Comparison of ENCODE assay signal across 8 mouse cellular contexts in genomic region chr16:35939261-35939660, GRCm38 (mm10). TPM values are rescaled to one million over a fixed set of nuclear protein-coding genes. Genes with fewer than 3 reads are reported as not detected.
DNase-seq lines count a peak whose midpoint lies in the region; ATAC-seq and TF ChIP-seq lines count a peak whose summit lies in the region.

No protein-coding gene starts in this region.

- peak overlapping the region; percentile 89 for H3K4me2 ChIP-seq in heart, embryonic 13.5 days
- H3K4me2 ChIP-seq in forebrain, embryonic 16.5 days (ENCODE audit: low read length): peak overlapping the region; percentile 91
- H3K4me2 ChIP-seq in kidney, postnatal 0 days (ENCODE audit: low read length): peak overlapping the region; percentile 90

- peaks cover 27% of the 10 kb centered on the region for H3K36me3 ChIP-seq in heart, embryonic 13.5 days
- no peaks in the 10 kb centered on the region for H3K36me3 ChIP-seq in forebrain, embryonic 16.5 days (ENCODE audit: control insufficient read depth, insufficient read depth)
- H3K36me3 ChIP-seq in kidney, postnatal 0 days (ENCODE audit: insufficient read depth, low read length): 0 out of 2 replicates have a peak, but pooled peaks cover 2% of the 10 kb centered on the region

- no peak overlapping the region for H3K27ac ChIP-seq in heart, embryonic 13.5 days (replicated peaks)
- H3K27ac ChIP-seq in forebrain, embryonic 16.5 days (ENCODE audit: low read length): no peak overlapping the region
- H3K27ac ChIP-seq in kidney, postnatal 0 days: peak overlapping the region; percentile 75

- H3K27me3 ChIP-seq in heart, embryonic 13.5 days (replicated peaks): no peaks in the 10 kb centered on the region
- no peaks in the 10 kb centered on the region for H3K27me3 ChIP-seq in forebrain, embryonic 16.5 days (replicated peaks; ENCODE audit: control insufficient read depth, insufficient read depth, low read length)
- no peaks in the 10 kb centered on the region for H3K27me3 ChIP-seq in kidney, postnatal 0 days (ENCODE audit: insufficient read depth, low read length)

- peak overlapping the region; percentile 87 for H3K9ac ChIP-seq in heart, embryonic 13.5 days
- no peak overlapping the region; the same call in 1 of the 2 replicates for H3K9ac ChIP-seq in forebrain, embryonic 16.5 days (replicated peaks; ENCODE audit: low read depth, low read length)
- peak overlapping the region; percentile 75 for H3K9ac ChIP-seq in kidney, postnatal 0 days (ENCODE audit: low read depth, low read length)

- ATAC-seq in heart, embryonic 13.5 days (ENCODE audit: extremely low read depth, insufficient number of reproducible peaks, low FRiP score, low TSS enrichment): no peak
- peak; percentile 3 for ATAC-seq in activated CD4-positive, CD25-positive, alpha-beta regulatory T cell, adult 4 months
- ATAC-seq in forebrain, embryonic 16.5 days: no peak
- ATAC-seq in kidney, postnatal 0 days (replicated peaks; ENCODE audit: low FRiP score, low read depth): peak; percentile 40; the same call in 1 of the 2 replicates
- peak; percentile 31 for ATAC-seq in megakaryocyte, adult 5-6 weeks (ENCODE audit: poor library complexity, severe bottlenecking)
- no peak; the same call in 1 of the 2 replicates for ATAC-seq in frontal cortex, adult (ENCODE audit: low TSS enrichment)

- peak overlapping the region; percentile 79 for H3K4me3 ChIP-seq in heart, embryonic 13.5 days
- peak overlapping the region; percentile 58 for H3K4me3 ChIP-seq in forebrain, embryonic 16.5 days (replicated peaks; ENCODE audit: low read length)
- peak overlapping the region; percentile 84 for H3K4me3 ChIP-seq in kidney, postnatal 0 days (replicated peaks; ENCODE audit: low read depth, low read length)

- peaks cover 16% of the 10 kb centered on the region for H3K4me1 ChIP-seq in heart, embryonic 13.5 days
- H3K4me1 ChIP-seq in forebrain, embryonic 16.5 days (replicated peaks; ENCODE audit: control insufficient read depth, insufficient read depth, low read length): peaks cover 12% of the 10 kb centered on the region
- no peaks in the 10 kb centered on the region for H3K4me1 ChIP-seq in kidney, postnatal 0 days (replicated peaks; ENCODE audit: insufficient read depth, low read length)

- WGBS in heart, embryonic 13.5 days: 3% methylated on average over 6 of the region's 6 CpGs
- 4% methylated on average over 6 of the region's 6 CpGs for WGBS in forebrain, embryonic 16.5 days
- WGBS in kidney, postnatal 0 days: 7% methylated on average over 6 of the region's 6 CpGs

- TF ChIP-seq CTCF in kidney, postnatal 0 days (IDR thresholded peaks at IDR 0.05; ENCODE audit: low read depth): no peak

- DNase-seq in heart, adult 9 months (ENCODE audit: low spot score in 2 of 2): no peak
- no peak for DNase-seq in kidney, postnatal 0 days (ENCODE audit: low spot score)
- DNase-seq in urinary bladder, postnatal 36 days (ENCODE audit: low spot score in 2 of 2): no peak

- H3K9me3 ChIP-seq in heart, embryonic 13.5 days: no peaks in the 10 kb centered on the region
- no peaks in the 10 kb centered on the region for H3K9me3 ChIP-seq in forebrain, embryonic 16.5 days (ENCODE audit: control insufficient read depth, low read length)
- no peaks in the 10 kb centered on the region for H3K9me3 ChIP-seq in kidney, postnatal 0 days (replicated peaks; ENCODE audit: low read length)

RNA-seq across cellular contexts. Expression of gene Dtx3l, which starts 0.3 kb away (rescaled TPM):
- polyA plus RNA-seq in heart, embryonic 13.5 days (2015; fragmentation: Nextera tagmentation; extraction: Ambion mirVana): 4.5 and 4.6 TPM in 2 replicates
- 10 to 100 TPM; 61.6 to 62.8 TPM for polyA plus RNA-seq in activated CD4-positive, CD25-positive, alpha-beta regulatory T cell, adult 4 months (2017; shearing (Covaris generic))
- 1.7 and 2.4 TPM in 2 replicates for polyA plus RNA-seq in forebrain, embryonic 16.5 days (2015; fragmentation: Nextera tagmentation; extraction: Ambion mirVana)
- polyA plus RNA-seq in kidney, postnatal 0 days (2015; fragmentation: Nextera tagmentation; extraction: Ambion mirVana): 4.4 and 4.8 TPM in 2 replicates
- 32.6 and 36.5 TPM in 2 replicates for total RNA-seq in megakaryocyte, adult 5-6 weeks (2015)
- 50.0 and 51.3 TPM in 2 replicates for total RNA-seq in megakaryocyte, adult 5-6 weeks (2017)

RNA-seq across cellular contexts. Expression of gene Parp9, which starts 1.0 kb away (rescaled TPM):
- 6.7 and 6.9 TPM in 2 replicates for polyA plus RNA-seq in heart, embryonic 13.5 days (2015; fragmentation: Nextera tagmentation; extraction: Ambion mirVana)
- 10 to 100 TPM; 83.1 to 86.9 TPM for polyA plus RNA-seq in activated CD4-positive, CD25-positive, alpha-beta regulatory T cell, adult 4 months (2017; shearing (Covaris generic))
- 2.3 and 2.5 TPM in 2 replicates for polyA plus RNA-seq in forebrain, embryonic 16.5 days (2015; fragmentation: Nextera tagmentation; extraction: Ambion mirVana)
- polyA plus RNA-seq in kidney, postnatal 0 days (2015; fragmentation: Nextera tagmentation; extraction: Ambion mirVana): 10.7 and 11.3 TPM in 2 replicates
- 25.0 and 26.3 TPM in 2 replicates for total RNA-seq in megakaryocyte, adult 5-6 weeks (2015)
- total RNA-seq in megakaryocyte, adult 5-6 weeks (2017): 48.2 and 63.1 TPM in 2 replicates

RNA-seq across cellular contexts. Expression of gene Kpna1, which starts 39.3 kb away (rescaled TPM):
- polyA plus RNA-seq in heart, embryonic 13.5 days (2015; fragmentation: Nextera tagmentation; extraction: Ambion mirVana): 39.8 and 41.4 TPM in 2 replicates
- polyA plus RNA-seq in activated CD4-positive, CD25-positive, alpha-beta regulatory T cell, adult 4 months (2017; shearing (Covaris generic)): 10 to 100 TPM; 39.4 to 45.3 TPM
- polyA plus RNA-seq in forebrain, embryonic 16.5 days (2015; fragmentation: Nextera tagmentation; extraction: Ambion mirVana): 85.5 and 88.4 TPM in 2 replicates
- polyA plus RNA-seq in kidney, postnatal 0 days (2015; fragmentation: Nextera tagmentation; extraction: Ambion mirVana): 23.3 and 24.7 TPM in 2 replicates
- 36.0 and 39.1 TPM in 2 replicates for total RNA-seq in megakaryocyte, adult 5-6 weeks (2015)
- 29.4 and 31.9 TPM in 2 replicates for total RNA-seq in megakaryocyte, adult 5-6 weeks (2017)

Comparison
In these comparisons a context has a peak if more than half of its experiments do, and no peak if none do; other contexts are left out.
1. ATAC-seq: peak in activated CD4-positive, CD25-positive, alpha-beta regulatory T cell, adult 4 months (single experiment), kidney, postnatal 0 days (single experiment) and megakaryocyte, adult 5-6 weeks (single experiment); none in heart, embryonic 13.5 days (single experiment), forebrain, embryonic 16.5 days (single experiment) and frontal cortex, adult (single experiment).
2. RNA of gene Dtx3l, which starts 0.3 kb away (polyA plus RNA-seq): 61.6 to 62.8 TPM in activated CD4-positive, CD25-positive, alpha-beta regulatory T cell, adult 4 months; 4.5 to 4.6 TPM in heart, embryonic 13.5 days, 4.4 to 4.8 TPM in kidney, postnatal 0 days and 1.7 to 2.4 TPM in forebrain, embryonic 16.5 days; every median in the first group is over 10 times any median in the second.
3. Peak in every context shown above with its lines, with median percentiles within 50 percentile points of each other: H3K4me2 ChIP-seq and H3K4me3 ChIP-seq.